Mouse (Mus musculus) liver, embryonic 13.5 days (tissue): ENCODE results near the gene Igsf6. TPM values are rescaled to one million over a fixed set of nuclear protein-coding genes. Genes with fewer than 3 reads are reported as not detected.
"Not testable (repeated sequence)": the region's sequence is repeated elsewhere in the genome, so short reads cannot be mapped to it uniquely, and the experiment has no call there.

Experiments used
- ATAC-seq: fragments of 200-750 bp; cut with Nextera tagmentation; 2 replicates; pipeline ENCODE4 v1.8.0; 2017; ENCODE audit warnings: low read depth, mild to moderate bottlenecking, moderate number of reproducible peaks, moderate library complexity
- DNase-seq: peaks from one replicate; pipeline ENCODE4 v3.0.0; 2022
- H3K27ac ChIP-seq: fragments of 300-500 bp; sonication (generic); 2 replicates; pipeline ENCODE4 v1.5.1; 2015; ENCODE audit warnings: moderate library complexity, mild to moderate bottlenecking, inconsistent platforms
- H3K27me3 ChIP-seq: fragments of 300-500 bp; sonication (generic); 2 replicates; pipeline ENCODE4 v1.6.1; 2015; ENCODE audit warnings: mild to moderate bottlenecking, inconsistent platforms
- H3K36me3 ChIP-seq: fragments of 300-500 bp; sonication (generic); 2 replicates; pipeline ENCODE4 v1.6.1; 2015; ENCODE audit warnings: mild to moderate bottlenecking, inconsistent platforms
- H3K4me1 ChIP-seq: fragments of 300-500 bp; sonication (generic); replicated peaks from 2 replicates; pipeline ENCODE4 v1.6.1; 2015; ENCODE audit warnings: inconsistent platforms
- H3K4me2 ChIP-seq: fragments of 300-500 bp; sonication (generic); 2 replicates; pipeline ENCODE4 v1.6.1; 2015; ENCODE audit warnings: inconsistent platforms, mild to moderate bottlenecking, moderate library complexity
- H3K4me3 ChIP-seq: fragments of 300-500 bp; sonication (generic); replicated peaks from 2 replicates; pipeline ENCODE4 v1.5.1; 2015; ENCODE audit warnings: mild to moderate bottlenecking, inconsistent platforms
- H3K9ac ChIP-seq: fragments of 300-500 bp; sonication (generic); 2 replicates; pipeline ENCODE4 v1.6.1; 2015; ENCODE audit warnings: mild to moderate bottlenecking, inconsistent platforms
- H3K9me3 ChIP-seq: fragments of 300-500 bp; sonication (generic); replicated peaks from 2 replicates; pipeline ENCODE4 v1.6.1; 2016; ENCODE audit warnings: inconsistent platforms
- WGBS: fragments of 180-500 bp; shearing (Covaris S2); methylation state at CpG from one replicate; pipeline ENCODE4 v1.1.7; 2015; ENCODE audit not compliant: insufficient replicate concordance; 5-methylcytosine and 5-hydroxymethylcytosine counted together
- polyA plus RNA-seq: library from polyadenylated mRNA; unstranded; fragments of >200 nt; fragmentation: Nextera tagmentation; extraction: Ambion mirVana; gene quantifications from 2 replicates; pipeline ENCODE4 v1.2.1, GENCODE M21; 2015

Gene Igsf6
- polyA plus RNA-seq, 1 experiment from 2014 or later = 6.8 TPM

- not testable (repeated sequence) for DNase-seq
Observed at GRCm38 (mm10) chr7:121029947-121030346, 44.4 kb downstream of the Igsf6 start.

GRCm38 (mm10) chr7:121026300-121026699 lies 48.1 kb downstream of the Igsf6 start:
- Histone ChIP-seq H3K4me1 (peaks cover 15% of the 10 kb centered on the region), H3K27ac (no peak overlapping the region), H3K4me3 (no peak overlapping the region), H3K27me3 (peaks cover 20% of the 10 kb centered on the region), H3K4me2 (no peak overlapping the region), H3K9me3 (no peaks in the 10 kb centered on the region), H3K9ac (no peak overlapping the region), H3K36me3 (no peaks in the 10 kb centered on the region)
- ATAC-seq (no peak), DNase-seq (no peak)
- WGBS = 52% methylated on average over 3 of the region's 3 CpGs

More at GRCm38 (mm10) chr7:121029947-121030346, 44.4 kb downstream of the Igsf6 start:
- not testable (repeated sequence) for H3K9me3 ChIP-seq, H3K9ac ChIP-seq, H3K4me3 ChIP-seq, H3K27ac ChIP-seq, H3K36me3 ChIP-seq, H3K4me2 ChIP-seq, ATAC-seq
- Histone ChIP-seq H3K27me3 (peaks cover 31% of the 10 kb centered on the region), H3K4me1 (peaks cover 17% of the 10 kb centered on the region)

- WGBS = 36% methylated on average over 6 of the region's 6 CpGs
Observed at GRCm38 (mm10) chr7:121025221-121026008, 49.0 kb downstream of the Igsf6 start.

GRCm38 (mm10) chr7:121020277-121020676 lies 54.1 kb downstream of the Igsf6 start:
- WGBS = 39% methylated on average over 8 of the region's 8 CpGs
- Histone ChIP-seq H3K9me3 (no peaks in the 10 kb centered on the region), H3K27ac (no peak overlapping the region), H3K9ac (no peak overlapping the region), H3K27me3 (0 out of 2 replicates have a peak, but pooled peaks cover 4% of the 10 kb centered on the region), H3K36me3 (no peaks in the 10 kb centered on the region), H3K4me1 (peaks cover 8% of the 10 kb centered on the region), H3K4me2 (no peak overlapping the region), H3K4me3 (no peak overlapping the region)
- no peak for DNase-seq
- no peak for ATAC-seq

More at GRCm38 (mm10) chr7:121025221-121026008, 49.0 kb downstream of the Igsf6 start:
- H3K36me3 ChIP-seq = no peaks in the 10 kb centered on the region
- peaks cover 16% of the 10 kb centered on the region for H3K27me3 ChIP-seq
- DNase-seq (peak; percentile 9), ATAC-seq (peak; percentile 88)
- H3K4me1 ChIP-seq = peaks cover 15% of the 10 kb centered on the region
- H3K9ac ChIP-seq = peak overlapping the region; percentile 24; the same call in 1 of the 2 replicates
- H3K4me3 ChIP-seq = no peak overlapping the region
- H3K9me3 ChIP-seq = no peaks in the 10 kb centered on the region
- H3K4me2 ChIP-seq = peak overlapping the region; percentile 30
- peak overlapping the region; percentile 24; the same call in 1 of the 2 replicates for H3K27ac ChIP-seq

DNA sequence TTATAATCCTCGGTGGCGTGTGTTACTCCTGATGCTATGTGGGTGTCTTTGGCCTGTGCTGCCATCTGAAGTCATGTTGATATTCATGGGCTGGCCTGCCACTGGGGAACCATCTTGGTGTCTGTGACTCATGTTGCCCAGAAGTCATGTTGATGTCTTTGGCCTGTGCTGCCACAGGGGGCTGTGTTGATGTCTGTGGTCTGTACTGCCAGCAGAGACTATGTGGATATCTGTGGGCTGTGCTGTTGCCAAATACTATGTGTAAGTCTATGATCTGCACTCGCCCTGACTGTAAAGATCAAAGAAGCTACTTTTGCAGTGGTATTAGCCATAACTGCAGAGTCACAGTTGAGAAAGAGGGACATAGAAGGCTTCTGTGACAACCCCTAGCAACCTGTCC lies 55.6 kb downstream of the Igsf6 start:
- no peaks in the 10 kb centered on the region for H3K36me3 ChIP-seq
- ATAC-seq = no peak
- H3K27ac ChIP-seq = no peak overlapping the region
- H3K4me1 ChIP-seq = no peaks in the 10 kb centered on the region
- WGBS = 67% methylated on average over 3 of the region's 3 CpGs
- peaks cover 6% of the 10 kb centered on the region; the same call in 1 of the 2 replicates for H3K27me3 ChIP-seq
- no peak overlapping the region for H3K4me2 ChIP-seq
- DNase-seq = no peak
- no peak overlapping the region for H3K9ac ChIP-seq
- H3K9me3 ChIP-seq = no peaks in the 10 kb centered on the region
- no peak overlapping the region for H3K4me3 ChIP-seq

DNA sequence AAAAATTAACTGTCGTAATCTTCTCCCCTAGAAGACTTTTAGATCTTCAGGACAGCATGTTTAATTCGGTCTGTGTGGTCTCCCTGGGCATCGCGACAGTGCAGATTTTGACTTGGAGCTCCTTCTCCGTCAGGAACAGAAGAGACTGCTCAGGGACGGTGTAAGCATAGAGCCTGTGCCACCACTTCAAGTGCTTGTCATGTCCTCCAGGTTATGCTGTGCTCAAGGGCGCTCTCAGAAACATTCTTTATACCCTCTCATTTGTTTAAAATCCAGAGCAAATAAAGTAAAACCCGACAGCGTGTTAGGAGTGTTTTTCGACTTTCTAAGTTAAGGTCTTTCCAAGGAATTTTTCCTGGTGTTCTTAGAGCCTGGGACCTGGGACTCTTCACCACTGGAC lies 59.9 kb downstream of the Igsf6 start:
- no peak overlapping the region for H3K4me3 ChIP-seq
- H3K27me3 ChIP-seq = peaks cover 6% of the 10 kb centered on the region; the same call in 1 of the 2 replicates
- no peak overlapping the region for H3K9ac ChIP-seq
- no peak overlapping the region for H3K27ac ChIP-seq
- no peak for DNase-seq
- H3K4me2 ChIP-seq = no peak overlapping the region
- H3K9me3 ChIP-seq = no peaks in the 10 kb centered on the region
- no peaks in the 10 kb centered on the region for H3K4me1 ChIP-seq
- no peaks in the 10 kb centered on the region for H3K36me3 ChIP-seq
- ATAC-seq = no peak
- WGBS = 68% methylated on average over 10 of the region's 10 CpGs

Other genes starting within 250 kb of the Igsf6 start
- 42.2 and 44.2 TPM in 2 replicates for gene Eef2k, start 231.7 kb downstream of the Igsf6 start, polyA plus RNA-seq
- gene Polr3e, start 156.8 kb downstream of the Igsf6 start, polyA plus RNA-seq = 19.3 and 21.1 TPM in 2 replicates
- 38.1 and 39.1 TPM in 2 replicates for gene Cdr2, start 92.3 kb downstream of the Igsf6 start, polyA plus RNA-seq
- gene Mfsd13b, start 92.1 kb downstream of the Igsf6 start, polyA plus RNA-seq = not detected in 2 replicates
- 50.9 and 59.3 TPM in 2 replicates for gene Mettl9, start 40.1 kb downstream of the Igsf6 start, polyA plus RNA-seq
- gene Otoa, start 7.1 kb upstream of the Igsf6 start, polyA plus RNA-seq = not detected in 2 replicates